Mouse (Mus musculus) midbrain, embryonic 15.5 days (tissue): Measurements from ENCODE around the gene Rbm33. TPM values are rescaled to one million over a fixed set of nuclear protein-coding genes. Genes with fewer than 3 reads are reported as not detected.

Experiments
- polyA plus RNA-seq: library from polyadenylated mRNA; unstranded; fragments of >200 nt; fragmentation: Nextera tagmentation; extraction: Ambion mirVana; gene quantifications from 2 replicates; pipeline ENCODE4 v1.2.1, GENCODE M21; 2015

Gene Rbm33
- polyA plus RNA-seq, 1 experiment from 2014 or later, result 18.6 TPM

Other genes starting within 250 kb of the Rbm33 start
- 79.3 and 84.0 TPM in 2 replicates for gene Insig1, start 245.8 kb upstream of the Rbm33 start, polyA plus RNA-seq
- gene En2, start 151.4 kb upstream of the Rbm33 start, polyA plus RNA-seq, result 0.93 and 1.5 TPM in 2 replicates
- 44.2 and 61.8 TPM in 2 replicates for gene Cnpy1, start 71.3 kb upstream of the Rbm33 start, polyA plus RNA-seq
- gene Shh, start 150.1 kb downstream of the Rbm33 start, polyA plus RNA-seq, result 1.1 and 1.4 TPM in 2 replicates